Mouse (Mus musculus) limb, embryonic 12.5 days (tissue): ENCODE measurements around the gene Gm4201. TPM values are rescaled to one million over a fixed set of nuclear protein-coding genes. Genes with fewer than 3 reads are reported as not detected.
"Not testable (repeated sequence)": the region's sequence is repeated elsewhere in the genome, so short reads cannot be mapped to it uniquely, and the experiment has no call there.

Source experiments
- ATAC-seq: fragments of 200-750 bp; cut with Nextera tagmentation; 2 replicates; pipeline ENCODE4 v1.8.0; 2017; ENCODE audit warnings: low read depth, moderate TSS enrichment; ENCODE audit not compliant: insufficient number of reproducible peaks, insufficient read depth, low FRiP score, low TSS enrichment
- H3K27ac ChIP-seq: fragments of 300-500 bp; sonication (generic); 2 replicates; pipeline ENCODE4 v1.5.1; 2016; ENCODE audit warnings: mild to moderate bottlenecking, moderate library complexity
- H3K27me3 ChIP-seq: fragments of 300-500 bp; sonication (generic); 2 replicates; pipeline ENCODE4 v1.6.1; 2016; ENCODE audit warnings: mild to moderate bottlenecking, moderate library complexity
- H3K36me3 ChIP-seq: fragments of 300-500 bp; sonication (generic); 2 replicates; pipeline ENCODE4 v1.6.1; 2016; ENCODE audit warnings: mild to moderate bottlenecking, moderate library complexity
- H3K4me1 ChIP-seq: fragments of 300-500 bp; sonication (generic); replicated peaks from 2 replicates; pipeline ENCODE4 v1.6.1; 2016
- H3K4me2 ChIP-seq: fragments of 300-500 bp; sonication (generic); 2 replicates; pipeline ENCODE4 v1.6.1; 2016; ENCODE audit warnings: mild to moderate bottlenecking, moderate library complexity
- H3K4me3 ChIP-seq: fragments of 300-500 bp; sonication (generic); replicated peaks from 2 replicates; pipeline ENCODE4 v1.5.1; 2016; ENCODE audit warnings: mild to moderate bottlenecking
- H3K9ac ChIP-seq: fragments of 300-500 bp; sonication (generic); replicated peaks from 2 replicates; pipeline ENCODE4 v1.6.1; 2016; ENCODE audit warnings: mild to moderate bottlenecking, moderate library complexity
- H3K9me3 ChIP-seq: fragments of 300-500 bp; sonication (generic); 2 replicates; pipeline ENCODE4 v1.6.1; 2016; ENCODE audit warnings: mild to moderate bottlenecking, moderate library complexity
- WGBS: fragments of 180-500 bp; shearing (Covaris S2); methylation state at CpG from one replicate; pipeline ENCODE4 v1.1.7; 2016; 5-methylcytosine and 5-hydroxymethylcytosine counted together
- polyA plus RNA-seq: library from polyadenylated mRNA; unstranded; fragments of >200 nt; fragmentation: Nextera tagmentation; extraction: Ambion mirVana; gene quantifications from 2 replicates; pipeline ENCODE4 v1.2.1, GENCODE M21; 2016

Gene Gm4201
- polyA plus RNA-seq = not detected in 2 replicates

DNA sequence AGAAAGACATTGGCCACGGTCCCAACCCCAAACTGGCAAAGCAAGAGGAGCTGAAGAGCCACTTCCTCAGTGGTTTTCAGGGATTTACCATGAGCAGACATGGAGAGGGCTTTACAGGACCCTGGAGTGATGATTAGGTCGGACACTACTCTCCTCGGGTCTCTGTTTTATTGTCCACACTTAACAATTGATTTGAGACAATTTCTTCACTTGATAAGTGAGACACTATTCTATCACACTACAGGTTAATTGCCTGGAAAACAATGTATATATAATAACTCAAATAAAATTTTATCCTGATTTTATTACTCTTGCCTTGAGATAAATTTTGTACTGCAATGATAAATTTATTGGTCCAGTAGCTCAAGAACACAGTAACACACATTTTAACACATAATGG, at the start of gene Gm4201:
Gene Gm4201 (minus strand): TSS at position 101 of the 400 bp plus-strand sequence.
- H3K27ac ChIP-seq, H3K4me3 ChIP-seq, H3K4me1 ChIP-seq, H3K27me3 ChIP-seq, H3K4me2 ChIP-seq, H3K9me3 ChIP-seq, ATAC-seq, H3K36me3 ChIP-seq, H3K9ac ChIP-seq: not testable (repeated sequence)
- WGBS = no CpG with 5 or more reads among the region's 3 CpGs

GRCm38 (mm10) chr7:22588027-22588426, 22.9 kb upstream of the Gm4201 start, which contains the start of gene Gm4565:
Gm4565 (minus strand) TSS chr7:22588127.
- H3K4me1 ChIP-seq, H3K27ac ChIP-seq, ATAC-seq, H3K27me3 ChIP-seq, H3K4me2 ChIP-seq, H3K4me3 ChIP-seq, H3K36me3 ChIP-seq, H3K9me3 ChIP-seq, H3K9ac ChIP-seq: not testable (repeated sequence)
- WGBS = 88% methylated on average over 2 of the region's 4 CpGs

- not testable (repeated sequence) for H3K9ac ChIP-seq, H3K27me3 ChIP-seq, H3K9me3 ChIP-seq, H3K27ac ChIP-seq, H3K4me2 ChIP-seq, H3K4me1 ChIP-seq, H3K36me3 ChIP-seq, ATAC-seq, H3K4me3 ChIP-seq
- no CpG with 5 or more reads among the region's 1 CpGs for WGBS
Observed at GRCm38 (mm10) chr7:22534787-22535186, 30.4 kb downstream of the Gm4201 start, which contains the start of gene Gm8677. Gm8677 (minus strand) TSS chr7:22534887.

- H3K4me1 ChIP-seq, H3K4me3 ChIP-seq, ATAC-seq, H3K27ac ChIP-seq, H3K4me2 ChIP-seq, H3K36me3 ChIP-seq, H3K9ac ChIP-seq, H3K27me3 ChIP-seq, H3K9me3 ChIP-seq: not testable (repeated sequence)
- WGBS = no CpG with 5 or more reads among the region's 3 CpGs
Observed at GRCm38 (mm10) chr7:22522667-22523066, 42.5 kb downstream of the Gm4201 start, which contains the start of gene Vmn1r152. Vmn1r152 (plus strand) TSS chr7:22522967.

Other genes starting within 250 kb of the Gm4201 start
- gene Gm4187, start 235.6 kb downstream of the Gm4201 start, polyA plus RNA-seq = not detected in 2 replicates
- not detected in 2 replicates for gene Gm8660, start 194.3 kb downstream of the Gm4201 start, polyA plus RNA-seq
- not detected in 2 replicates for gene Vmn1r148, start 151.8 kb downstream of the Gm4201 start, polyA plus RNA-seq
- not detected in 2 replicates for gene Vmn1r149, start 127.1 kb downstream of the Gm4201 start, polyA plus RNA-seq
- not detected in 2 replicates for gene Gm10665, start 101.3 kb downstream of the Gm4201 start, polyA plus RNA-seq
- gene Vmn1r151, start 65.7 kb downstream of the Gm4201 start, polyA plus RNA-seq = not detected in 2 replicates
- not detected in 2 replicates for gene Vmn1r152, start 42.4 kb downstream of the Gm4201 start, polyA plus RNA-seq
- gene Gm8677, start 30.5 kb downstream of the Gm4201 start, polyA plus RNA-seq = not detected in 2 replicates
- not detected in 2 replicates for gene Gm4565, start 22.8 kb upstream of the Gm4201 start, polyA plus RNA-seq
- not detected in 2 replicates for gene Vmn1r155, start 92.7 kb upstream of the Gm4201 start, polyA plus RNA-seq
- gene Gm8693, start 127.0 kb upstream of the Gm4201 start, polyA plus RNA-seq = not detected in 2 replicates
- gene Gm4567, start 154.4 kb upstream of the Gm4201 start, polyA plus RNA-seq = not detected in 2 replicates
- gene Vmn1r157, start 196.4 kb upstream of the Gm4201 start, polyA plus RNA-seq = not detected in 2 replicates
- not detected in 2 replicates for gene Vmn1r158, start 225.4 kb upstream of the Gm4201 start, polyA plus RNA-seq